ENCODE assay signal across 8 mouse cellular contexts in the genomic region with DNA sequence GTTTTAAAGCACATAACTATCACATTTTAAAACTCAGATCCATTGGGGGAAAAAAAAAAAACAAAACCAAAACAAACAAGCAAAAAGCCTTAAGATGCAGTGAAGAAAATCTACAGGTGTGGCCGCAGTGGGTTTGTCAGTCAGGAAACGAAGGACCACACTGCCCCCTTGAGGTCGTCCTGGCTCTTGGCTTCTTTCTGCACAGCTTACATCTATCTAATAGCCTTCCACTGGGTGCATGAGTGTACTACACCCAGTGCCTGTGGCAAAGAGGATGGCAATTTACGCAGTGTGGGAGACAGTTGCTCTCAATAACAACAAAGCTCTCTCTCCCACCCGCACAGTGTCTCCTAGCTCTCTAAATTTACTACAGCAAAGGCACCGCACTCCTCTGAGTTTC. TPM values are rescaled to one million over a fixed set of nuclear protein-coding genes. Genes with fewer than 3 reads are reported as not detected.
DNase-seq lines count a peak whose midpoint lies in the region; ATAC-seq lines count a peak whose summit lies in the region.

No protein-coding gene starts in this region.

- no peak overlapping the region for H3K9ac ChIP-seq in lung, embryonic 16.5 days (ENCODE audit: low read length)

- H3K27me3 ChIP-seq in lung, embryonic 16.5 days (ENCODE audit: control insufficient read depth, insufficient read depth, low read depth, low read length) = no peaks in the 10 kb centered on the region

- no peaks in the 10 kb centered on the region for H3K4me1 ChIP-seq in lung, embryonic 16.5 days (replicated peaks; ENCODE audit: control insufficient read depth, insufficient read depth, low read length)

- H3K36me3 ChIP-seq in lung, embryonic 16.5 days (ENCODE audit: control insufficient read depth, insufficient read depth, low read length) = no peaks in the 10 kb centered on the region; the same call in 1 of the 2 replicates

- H3K9me3 ChIP-seq in lung, embryonic 16.5 days (ENCODE audit: control insufficient read depth, low read length) = no peaks in the 10 kb centered on the region

- peak; percentile 43; the same call in 1 of the 2 replicates for ATAC-seq in lung, embryonic 16.5 days (ENCODE audit: low read depth)

- peak; percentile 79 for DNase-seq in CD4-positive helper T cell, adult 2 months (ENCODE audit: low read depth, low spot score)
- peak; percentile 30 for DNase-seq in Muller cell, postnatal 12 days (ENCODE audit: inconsistent ontology term)
- DNase-seq in cerebellum, adult 8-10 months = peak; percentile 44
- peak; percentile 29 to 35 for DNase-seq in gastrocnemius, adult 8-10 months (ENCODE audit: low spot score in 2 of 2)
- DNase-seq in kidney, postnatal 36 days = peak; percentile 77 to 89
- DNase-seq in retina, postnatal 7 days (ENCODE audit: low read depth, low spot score) = peak; percentile 40
- peak; percentile 68 for DNase-seq in urinary bladder, postnatal 25 days (ENCODE audit: low spot score)

- H3K4me2 ChIP-seq in lung, embryonic 16.5 days (ENCODE audit: low read depth, low read length) = no peak overlapping the region

- 62% methylated on average over 6 of the region's 6 CpGs for WGBS in lung, embryonic 16.5 days

- H3K27ac ChIP-seq in lung, embryonic 16.5 days (ENCODE audit: low read length) = no peak overlapping the region

- H3K4me3 ChIP-seq in lung, embryonic 16.5 days (ENCODE audit: low read length) = no peak overlapping the region

RNA-seq across cellular contexts. Expression of gene Nfkbiz, which starts 19.8 kb away (rescaled TPM):
- 1 to 10 TPM in 2 of 4 experiments, under 1 TPM in 2; 0.61 to 1.1 (median 0.93) TPM for total RNA-seq in gastrocnemius, adult 8-10 months (2022)
- polyA plus RNA-seq in lung, embryonic 16.5 days (2015; fragmentation: Nextera tagmentation; extraction: Ambion mirVana) = 10.4 and 11.0 TPM in 2 replicates

RNA-seq across cellular contexts. Expression of gene Nxpe3, which starts 36.6 kb away (rescaled TPM):
- under 1 TPM; 0.27 to 0.70 (median 0.38) TPM for total RNA-seq in gastrocnemius, adult 8-10 months (2022)
- 0.99 and 1.1 TPM in 2 replicates for polyA plus RNA-seq in lung, embryonic 16.5 days (2015; fragmentation: Nextera tagmentation; extraction: Ambion mirVana)

Comparison
In these comparisons a context has a peak if more than half of its experiments do, and no peak if none do; other contexts are left out.
1. DNase-seq: peak in every context shown above with its lines; median percentile 83 in kidney, postnatal 36 days; 79 in CD4-positive helper T cell, adult 2 months; 68 in urinary bladder, postnatal 25 days; 44 in cerebellum, adult 8-10 months; 40 in retina, postnatal 7 days; 32 in gastrocnemius, adult 8-10 months; 30 in Muller cell, postnatal 12 days.